Mouse (Mus musculus): Measurements from ENCODE around the gene Agpat2. TPM values are rescaled to one million over a fixed set of nuclear protein-coding genes. Genes with fewer than 3 reads are reported as not detected.

Agpat2 gene
- total RNA-seq, 1 experiment: 60.4 TPM

- in situ Hi-C loops (cut with MboI; ENCODE audit: low sequenced_read_pairs in 2 of 2, unreplicated experiment in 2 of 2): no loop called here
- Histone ChIP-seq H3K36me3 (ENCODE audit: control insufficient read depth, insufficient read depth, low read length, poor library complexity, severe bottlenecking) (no peaks in the 10 kb centered on the region), H3K4me3 (ENCODE audit: insufficient read depth in 1 of 2, low read depth in 1 of 2, low read length in 2 of 2, poor library complexity in 1 of 2, severe bottlenecking in 1 of 2) (no peak overlapping the region), H3K9me3 (ENCODE audit: control insufficient read depth, insufficient read depth, low read depth, low read length) (no peaks in the 10 kb centered on the region), H3K27ac (ENCODE audit: insufficient read depth, low read depth, low read length, poor library complexity, severe bottlenecking) (no peak overlapping the region), H3K9ac (ENCODE audit: insufficient read depth, low read depth, low read length, poor library complexity, severe bottlenecking) (no peak overlapping the region), H3K4me1 (ENCODE audit: control insufficient read depth in 2 of 2, insufficient read depth in 2 of 2, low read length in 2 of 2, poor library complexity in 1 of 2) (peaks cover 4 to 25% of the 10 kb centered on the region in 2 experiments; a peak in 3 of 4 replicates)
- no peak for DNase-seq (ENCODE audit: low read depth, low spot score)
- TF ChIP-seq ZC3H11A (IDR thresholded peaks at IDR 0.05; ENCODE audit: borderline replicate concordance, low read depth, low read length): no peak
- no peak for TF ChIP-seq ZNF384 (IDR thresholded peaks at IDR 0.05; ENCODE audit: low read depth, low read length)
- TF ChIP-seq CHD2 (IDR thresholded peaks at IDR 0.05; ENCODE audit: low read depth, low read length): no peak
- no peak for TF ChIP-seq HCFC1 (IDR thresholded peaks at IDR 0.05; ENCODE audit: borderline replicate concordance, insufficient read depth, low read length)
- TF ChIP-seq MAFK (IDR thresholded peaks at IDR 0.05; ENCODE audit: insufficient read depth, low read depth, low read length): no peak
Observed at GRCm38 (mm10) chr2:26617331-26617730, 13.1 kb upstream of the Agpat2 start.

GRCm38 (mm10) chr2:26615459-26616124, 11.4 kb upstream of the Agpat2 start:
- no peak overlapping the region for H3K9ac ChIP-seq (ENCODE audit: insufficient read depth, low read depth, low read length, poor library complexity, severe bottlenecking)
- no peak overlapping the region for H3K27ac ChIP-seq (ENCODE audit: insufficient read depth, low read depth, low read length, poor library complexity, severe bottlenecking)
- no peak for DNase-seq (ENCODE audit: low read depth, low spot score)
- H3K4me3 ChIP-seq (ENCODE audit: insufficient read depth in 1 of 2, low read depth in 1 of 2, low read length in 2 of 2, poor library complexity in 1 of 2, severe bottlenecking in 1 of 2): no peak overlapping the region
- in situ Hi-C loops (cut with MboI; ENCODE audit: low sequenced_read_pairs in 2 of 2, unreplicated experiment in 2 of 2): no loop called here
- H3K36me3 ChIP-seq (ENCODE audit: control insufficient read depth, insufficient read depth, low read length, poor library complexity, severe bottlenecking): no peaks in the 10 kb centered on the region
- no peaks in the 10 kb centered on the region for H3K9me3 ChIP-seq (ENCODE audit: control insufficient read depth, insufficient read depth, low read depth, low read length)
- TF ChIP-seq ZNF384 (IDR thresholded peaks at IDR 0.05; ENCODE audit: low read depth, low read length) (no peak), CHD2 (IDR thresholded peaks at IDR 0.05; ENCODE audit: low read depth, low read length) (no peak), ZC3H11A (IDR thresholded peaks at IDR 0.05; ENCODE audit: borderline replicate concordance, low read depth, low read length) (no peak), HCFC1 (IDR thresholded peaks at IDR 0.05; ENCODE audit: borderline replicate concordance, insufficient read depth, low read length) (no peak), MAFK (IDR thresholded peaks at IDR 0.05; ENCODE audit: insufficient read depth, low read depth, low read length) (no peak)
- peaks cover 13 to 37% of the 10 kb centered on the region in 2 experiments for H3K4me1 ChIP-seq (ENCODE audit: control insufficient read depth in 2 of 2, insufficient read depth in 2 of 2, low read length in 2 of 2, poor library complexity in 1 of 2)

GRCm38 (mm10) chr2:26614903-26615302, 10.7 kb upstream of the Agpat2 start:
- no peaks in the 10 kb centered on the region for H3K9me3 ChIP-seq (ENCODE audit: control insufficient read depth, insufficient read depth, low read depth, low read length)
- DNase-seq (ENCODE audit: low read depth, low spot score): no peak
- TF ChIP-seq ZC3H11A (IDR thresholded peaks at IDR 0.05; ENCODE audit: borderline replicate concordance, low read depth, low read length) (no peak), CHD2 (IDR thresholded peaks at IDR 0.05; ENCODE audit: low read depth, low read length) (no peak), HCFC1 (IDR thresholded peaks at IDR 0.05; ENCODE audit: borderline replicate concordance, insufficient read depth, low read length) (no peak), MAFK (IDR thresholded peaks at IDR 0.05; ENCODE audit: insufficient read depth, low read depth, low read length) (no peak), ZNF384 (IDR thresholded peaks at IDR 0.05; ENCODE audit: low read depth, low read length) (no peak)
- H3K36me3 ChIP-seq (ENCODE audit: control insufficient read depth, insufficient read depth, low read length, poor library complexity, severe bottlenecking): no peaks in the 10 kb centered on the region
- H3K9ac ChIP-seq (ENCODE audit: insufficient read depth, low read depth, low read length, poor library complexity, severe bottlenecking): no peak overlapping the region
- in situ Hi-C loops (cut with MboI; ENCODE audit: low sequenced_read_pairs in 2 of 2, unreplicated experiment in 2 of 2): no loop called here
- no peak overlapping the region for H3K4me3 ChIP-seq (ENCODE audit: insufficient read depth in 1 of 2, low read depth in 1 of 2, low read length in 2 of 2, poor library complexity in 1 of 2, severe bottlenecking in 1 of 2)
- no peak overlapping the region for H3K27ac ChIP-seq (ENCODE audit: insufficient read depth, low read depth, low read length, poor library complexity, severe bottlenecking)
- peaks cover 19 to 43% of the 10 kb centered on the region in 2 experiments for H3K4me1 ChIP-seq (ENCODE audit: control insufficient read depth in 2 of 2, insufficient read depth in 2 of 2, low read length in 2 of 2, poor library complexity in 1 of 2)

- Histone ChIP-seq H3K27ac (ENCODE audit: insufficient read depth, low read depth, low read length, poor library complexity, severe bottlenecking) (peak overlapping the region; percentile 69; the same call in 1 of the 2 replicates), H3K36me3 (ENCODE audit: control insufficient read depth, insufficient read depth, low read length, poor library complexity, severe bottlenecking) (no peaks in the 10 kb centered on the region), H3K4me1 (ENCODE audit: control insufficient read depth in 2 of 2, insufficient read depth in 2 of 2, low read length in 2 of 2, poor library complexity in 1 of 2) (peaks cover 19 to 39% of the 10 kb centered on the region in 2 experiments), H3K4me3 (ENCODE audit: insufficient read depth in 1 of 2, low read depth in 1 of 2, low read length in 2 of 2, poor library complexity in 1 of 2, severe bottlenecking in 1 of 2) (no peak overlapping the region), H3K9me3 (ENCODE audit: control insufficient read depth, insufficient read depth, low read depth, low read length) (no peaks in the 10 kb centered on the region), H3K9ac (ENCODE audit: insufficient read depth, low read depth, low read length, poor library complexity, severe bottlenecking) (no peak overlapping the region)
- in situ Hi-C loops (cut with MboI; ENCODE audit: low sequenced_read_pairs in 2 of 2, unreplicated experiment in 2 of 2): no loop called here
- no peak for DNase-seq (ENCODE audit: low read depth, low spot score)
- TF ChIP-seq MAFK (IDR thresholded peaks at IDR 0.05; ENCODE audit: insufficient read depth, low read depth, low read length): no peak
- no peak for TF ChIP-seq HCFC1 (IDR thresholded peaks at IDR 0.05; ENCODE audit: borderline replicate concordance, insufficient read depth, low read length)
- no peak for TF ChIP-seq CHD2 (IDR thresholded peaks at IDR 0.05; ENCODE audit: low read depth, low read length)
- no peak for TF ChIP-seq ZNF384 (IDR thresholded peaks at IDR 0.05; ENCODE audit: low read depth, low read length)
- TF ChIP-seq ZC3H11A (IDR thresholded peaks at IDR 0.05; ENCODE audit: borderline replicate concordance, low read depth, low read length): no peak
Observed at GRCm38 (mm10) chr2:26611896-26612295, 7.7 kb upstream of the Agpat2 start.
